Mouse (Mus musculus) megakaryocyte, embryonic 14.5 days (primary cell): ENCODE measurements at regions not wholly inside any gene's neighbourhood (a gene's known extent, or its start where the extent isn't known, plus 50 kb on each side); places are given as distances from the start of the nearest gene placed in this dataset.

Experiments
- FLI1 ChIP-seq: IDR thresholded peaks from 2 replicates; pipeline ENCODE4 v1.6.1; 2012; ENCODE audit warnings: low read length, inconsistent platforms, mixed read lengths
- GATA1 ChIP-seq: IDR thresholded peaks from 3 replicates; pipeline ENCODE4 v1.6.1; 2012; ENCODE audit warnings: mixed read lengths, low read length, inconsistent platforms, borderline replicate concordance

DNA sequence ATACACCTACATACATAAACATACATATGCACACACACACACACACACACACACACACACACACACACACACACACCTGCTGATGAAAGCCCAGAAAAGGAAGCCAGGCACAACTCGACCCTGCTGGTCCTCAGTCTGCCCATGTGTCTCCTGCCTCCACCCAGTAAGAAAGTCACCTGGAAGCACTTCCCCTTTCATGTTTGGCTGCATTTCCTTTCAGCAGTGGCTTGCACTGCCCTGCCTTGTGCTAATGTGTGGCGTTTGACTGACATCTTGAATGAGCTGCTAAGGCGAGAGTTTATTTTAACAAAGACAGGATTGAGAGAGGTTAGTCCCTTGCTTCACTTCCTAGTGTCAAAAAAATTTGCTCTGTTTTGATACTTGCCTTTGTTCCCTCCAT lies 364.1 kb upstream of the Adamts16 start:
- no peak for TF ChIP-seq GATA1
- TF ChIP-seq FLI1: no peak
